Comparison of ENCODE assay signal across 20 mouse cellular contexts in the genomic region with DNA sequence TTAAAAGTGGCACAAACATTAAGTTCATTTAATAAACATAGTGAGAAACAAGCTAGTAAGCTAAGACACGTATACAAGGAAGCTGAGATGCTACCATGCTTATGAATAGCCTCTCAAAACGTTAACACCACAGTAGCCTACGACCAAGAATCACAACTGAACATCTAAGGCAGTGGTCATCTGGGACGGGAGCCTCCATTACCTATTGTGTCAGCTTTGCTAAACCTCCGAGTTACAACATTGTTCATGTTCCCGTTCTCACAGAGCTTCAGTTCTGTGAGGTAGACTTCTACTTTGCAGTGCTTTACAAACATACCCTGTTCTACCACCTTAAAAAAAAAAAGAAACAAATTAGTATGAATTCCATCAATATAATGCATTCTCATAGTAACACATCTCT. TPM values are rescaled to one million over a fixed set of nuclear protein-coding genes. Genes with fewer than 3 reads are reported as not detected.
DNase-seq lines count a peak whose midpoint lies in the region; ATAC-seq and TF ChIP-seq lines count a peak whose summit lies in the region.
"Had no signal": no experiment of that assay in that cellular context is flagged by ENCODE, and none has a peak within 500 bp of the region (broad histone marks: within the 10 kb centered on the region; RNA-seq: fewer than 3 reads in every experiment).

No protein-coding gene starts in this region.

- peak overlapping the region; percentile 64 for H3K4me3 ChIP-seq in gastrocnemius, adult 2 months

- TF ChIP-seq CTCF in gastrocnemius, adult 2 months (IDR thresholded peaks at IDR 0.05), result no peak

- peak; percentile 67 for ATAC-seq in megakaryocyte, adult 5-6 weeks (ENCODE audit: poor library complexity, severe bottlenecking)
- ATAC-seq: activated CD4-positive, CD25-positive, alpha-beta regulatory T cell, adult 4 months; CD4-positive, CD25-positive, alpha-beta regulatory T cell, adult 4 months; Patski had no signal

- intact Hi-C loops in gastrocnemius, adult 2 months (cut with DNase I), result loop anchor here (2.0 kb wide), 1 partner anchor 22 kb away; no protein-coding TSS in a partner anchor

- no peak for DNase-seq in gastrocnemius, adult 2 months
- DNase-seq in gastrocnemius, postnatal 4 days (ENCODE audit: low spot score in 2 of 2), result no peak
- DNase-seq in heart, adult 11 months, result peak; percentile 65
- DNase-seq in heart, adult 18-20 months, result no peak
- peak; percentile 10 for DNase-seq in skeletal muscle tissue, adult 2 months (ENCODE audit: low read depth, low spot score)
- DNase-seq in ovary, adult 18-20 months (ENCODE audit: low spot score), result no peak
- DNase-seq in cerebellum, adult 9-11 months, result no peak
- DNase-seq: adrenal gland, adult 2 months; adrenal gland, adult 8-10 months; adrenal gland, postnatal 10 days; adrenal gland, postnatal 14 days; adrenal gland, postnatal 25 days; adrenal gland, postnatal 36 days; B cell, adult 2 months; cerebellum, adult 11 months; cerebellum, adult 11-12 months had no signal

- peak overlapping the region; percentile 93 for H3K27ac ChIP-seq in gastrocnemius, adult 2 months

RNA-seq across cellular contexts. Expression of gene Usp15, which starts 25.9 kb away (rescaled TPM):
- 100 to 1,000 TPM; 171 to 187 TPM for total RNA-seq in gastrocnemius, adult 2 months (2021)
- 100 to 1,000 TPM; 115 to 138 TPM for total RNA-seq in gastrocnemius, postnatal 4 days (2021)
- 10 to 100 TPM; 89.5 to 93.9 TPM for total RNA-seq in heart, adult 18-20 months (2021)
- total RNA-seq in megakaryocyte, adult 5-6 weeks (2015), result 109 and 115 TPM in 2 replicates
- total RNA-seq in megakaryocyte, adult 5-6 weeks (2017), result 170 and 180 TPM in 2 replicates

Comparison
In these comparisons a context has a peak if more than half of its experiments do, and no peak if none do; other contexts are left out.
1. DNase-seq: peak in heart, adult 11 months (single experiment) and skeletal muscle tissue, adult 2 months (single experiment); none in gastrocnemius, adult 2 months (single experiment), gastrocnemius, postnatal 4 days (0 of 2), heart, adult 18-20 months (0 of 2), ovary, adult 18-20 months (single experiment) and cerebellum, adult 9-11 months (single experiment).